Mouse (Mus musculus) telencephalon, adult 2 months (tissue): ENCODE results near the gene Rbm6.

Experiments
- DNase-seq: peaks from one replicate; pipeline ENCODE4 v3.0.0-alpha.2; 2011; ENCODE audit warnings: low read depth, low spot score

Gene Rbm6

GRCm38 (mm10) chr9:107750378-107750777 lies 122.7 kb downstream of the Rbm6 start:
- no peak for DNase-seq

GRCm38 (mm10) chr9:107748063-107748462 lies 125.0 kb downstream of the Rbm6 start:
- no peak for DNase-seq

GRCm38 (mm10) chr9:107747310-107747709 lies 125.7 kb downstream of the Rbm6 start:
- DNase-seq = no peak

GRCm38 (mm10) chr9:107746679-107747078 lies 126.4 kb downstream of the Rbm6 start:
- no peak for DNase-seq

- DNase-seq = no peak
Observed at GRCm38 (mm10) chr9:107744061-107744460, 129.0 kb downstream of the Rbm6 start.

- DNase-seq = no peak
Observed at GRCm38 (mm10) chr9:107738841-107739202, 134.2 kb downstream of the Rbm6 start.

GRCm38 (mm10) chr9:107738020-107738840 lies 134.8 kb downstream of the Rbm6 start:
- DNase-seq = peak; percentile 64

GRCm38 (mm10) chr9:107736185-107736485 lies 136.9 kb downstream of the Rbm6 start:
- DNase-seq = no peak

DNA sequence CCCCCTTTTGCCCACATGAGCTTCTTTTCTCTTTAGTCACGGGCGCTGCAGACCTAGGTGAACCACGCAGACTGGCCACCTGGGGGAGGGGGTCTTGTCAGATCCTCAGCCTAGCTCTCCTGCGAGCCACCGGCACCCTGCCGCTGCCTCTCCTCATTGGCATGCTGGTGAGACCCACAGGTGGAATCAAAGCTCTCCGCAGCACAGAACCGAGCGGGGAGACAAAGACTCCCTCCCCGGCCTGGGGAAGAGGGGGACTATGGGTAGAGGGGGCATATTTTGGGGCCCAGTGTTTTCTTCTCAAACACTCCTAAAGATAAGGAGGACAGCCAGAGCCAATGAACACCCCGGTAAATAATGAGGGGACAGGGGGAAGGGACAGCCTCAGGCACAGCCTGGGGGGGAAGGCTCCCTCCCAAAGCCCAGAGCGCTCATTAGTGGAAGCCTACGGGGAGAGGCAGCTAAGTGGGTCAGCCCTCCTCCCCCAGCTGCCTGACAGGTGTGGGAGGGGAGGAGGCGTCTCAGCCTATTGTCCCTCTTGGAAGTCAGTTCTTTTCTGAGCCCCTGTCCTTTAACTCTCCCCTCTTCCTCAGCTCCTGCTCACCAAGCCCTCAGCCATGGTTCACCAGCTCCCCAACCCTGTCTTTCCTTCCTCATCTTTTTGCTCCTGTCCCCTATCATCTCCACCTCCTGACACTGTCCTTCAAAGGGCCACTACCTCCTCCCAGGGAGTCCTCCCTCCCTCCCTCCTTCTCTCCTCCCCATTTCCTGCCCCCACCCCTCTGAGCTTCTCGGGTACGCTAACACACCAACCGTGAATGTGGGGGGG lies 137.5 kb downstream of the Rbm6 start:
- DNase-seq = no peak

- no peak for DNase-seq
Observed at GRCm38 (mm10) chr9:107734567-107734971, 138.5 kb downstream of the Rbm6 start.

DNA sequence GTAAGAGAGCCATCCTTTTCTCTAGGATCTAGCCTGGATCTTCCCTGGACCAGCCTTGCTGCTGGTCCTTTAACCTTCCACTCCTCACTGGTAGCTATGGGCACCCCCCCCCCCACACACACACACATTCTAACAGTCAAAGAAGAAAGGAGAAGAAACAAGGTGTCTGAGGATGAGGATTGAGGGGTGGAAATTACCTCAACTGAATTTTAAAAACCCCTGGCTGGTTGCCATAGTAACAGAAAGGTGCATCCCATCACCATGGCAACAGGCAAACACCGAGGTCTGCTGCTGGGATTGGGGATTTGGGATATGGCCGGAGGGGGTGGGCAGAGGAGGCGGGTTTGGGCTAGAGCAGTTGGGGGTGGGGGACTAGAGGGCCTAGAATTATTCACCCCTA lies 143.3 kb downstream of the Rbm6 start:
- DNase-seq = no peak

DNA sequence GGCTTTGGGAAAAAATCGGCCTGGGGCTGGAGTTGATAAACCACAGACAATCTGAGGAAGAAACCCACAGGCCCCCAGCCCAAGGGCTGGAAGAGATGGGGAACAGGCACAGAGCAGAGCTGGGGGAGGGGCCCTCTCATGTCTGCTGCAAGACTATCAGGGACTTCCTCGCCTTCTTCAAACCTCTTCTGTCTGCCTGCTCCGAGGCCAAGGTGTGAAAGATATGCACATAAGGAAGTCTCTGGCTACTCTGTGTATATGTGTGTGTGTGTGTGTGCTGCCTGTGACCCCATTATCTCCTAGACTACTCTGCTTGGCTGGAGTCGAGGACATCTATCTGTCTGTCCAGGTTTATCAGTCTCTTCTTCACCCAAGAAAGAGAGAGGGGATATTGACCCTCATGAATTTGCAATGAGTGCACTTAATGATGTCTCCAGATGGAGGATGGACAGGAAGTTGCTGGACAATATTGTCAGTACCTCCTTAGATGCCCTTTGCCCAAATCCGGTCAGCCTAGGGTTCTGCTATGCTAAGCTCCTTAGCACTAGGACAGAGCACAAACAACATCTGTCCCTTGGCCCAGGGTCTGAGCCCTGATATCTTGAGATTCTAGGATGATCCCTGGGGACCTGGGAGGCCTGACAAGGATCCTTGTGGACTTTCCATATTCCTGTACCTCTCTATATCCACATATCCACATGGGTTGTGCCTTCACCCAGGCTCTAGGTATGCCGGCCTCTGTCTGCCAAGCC lies 143.9 kb downstream of the Rbm6 start:
- DNase-seq = no peak

DNA sequence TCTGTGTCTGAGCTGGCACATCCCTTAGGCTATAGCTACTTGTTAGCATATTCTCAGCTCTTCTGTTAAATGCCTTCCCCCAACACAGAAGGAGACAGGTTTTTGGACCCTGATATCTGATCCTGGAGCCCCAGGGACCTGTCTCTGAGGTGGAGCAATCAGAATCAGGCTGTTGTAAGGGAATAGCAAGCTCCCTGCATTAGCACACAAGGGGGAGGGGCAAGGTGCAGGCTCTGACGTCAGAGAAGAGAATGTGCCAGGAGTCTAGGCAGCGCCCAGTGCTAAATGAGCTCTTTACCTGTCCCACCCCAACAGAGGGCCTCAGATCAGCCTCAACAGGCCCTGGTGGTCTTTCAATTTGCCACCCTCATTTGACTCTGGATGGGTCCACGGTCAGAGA lies 146.0 kb downstream of the Rbm6 start:
- DNase-seq = no peak

DNA sequence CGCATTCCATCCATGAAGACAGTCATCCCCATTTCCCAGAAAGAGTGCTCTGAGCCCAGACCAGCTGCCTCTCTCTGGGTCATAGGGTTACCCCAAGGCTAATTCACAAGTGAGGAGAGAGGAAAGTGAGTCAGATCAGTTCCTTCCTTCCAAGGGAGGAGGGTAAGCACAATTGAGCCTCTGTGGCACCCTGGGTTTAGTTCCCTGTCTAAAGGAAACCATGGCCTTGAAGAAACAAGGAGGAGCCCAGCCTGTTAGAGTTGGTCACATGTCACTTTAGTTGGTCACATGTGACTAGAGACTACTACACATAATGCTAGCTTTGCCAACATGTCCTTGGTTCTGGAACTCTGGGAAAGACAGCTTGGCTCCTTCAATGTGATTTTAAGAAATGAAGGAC lies 148.2 kb downstream of the Rbm6 start:
- no peak for DNase-seq

DNA sequence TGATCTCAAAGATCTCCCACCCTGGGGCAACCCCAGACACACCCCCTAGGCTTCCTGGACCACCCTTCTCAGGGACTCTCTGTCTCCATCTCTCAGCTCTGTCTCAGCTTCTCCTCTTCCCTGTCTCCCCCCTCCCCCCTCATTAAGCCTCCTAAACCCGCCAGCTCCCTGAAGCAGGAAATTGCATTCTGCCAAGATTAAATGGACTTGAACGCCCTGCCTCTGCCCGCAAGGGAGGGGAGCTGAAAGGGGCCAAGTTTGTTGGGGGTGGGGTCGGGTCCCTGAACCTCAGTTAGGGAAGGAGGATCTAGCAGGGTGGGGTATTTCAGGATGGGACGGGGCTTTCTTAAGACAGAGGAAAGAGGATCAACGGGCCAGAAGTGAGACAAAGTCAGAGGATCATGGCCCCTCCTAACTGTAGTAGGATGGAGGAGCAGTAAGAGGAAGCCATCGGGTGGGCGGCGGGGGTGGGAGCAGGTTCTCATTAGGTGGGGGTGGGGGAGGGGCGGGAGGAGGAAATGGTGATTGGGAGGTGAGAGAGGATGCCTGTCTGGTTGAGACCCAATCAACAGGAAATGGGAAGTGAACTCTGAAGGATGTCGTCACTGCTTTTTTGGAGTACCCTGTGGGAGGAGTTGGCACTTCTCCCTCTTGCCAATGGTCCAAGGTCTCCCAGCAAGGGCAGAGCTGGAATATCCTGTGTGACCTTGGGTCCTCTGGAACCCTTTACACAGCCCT lies 149.1 kb downstream of the Rbm6 start:
- no peak for DNase-seq
